Mouse (Mus musculus) neural tube, embryonic 10.5 days (tissue): ENCODE results near the gene Gsg1l.
A peak's percentile ranks its signal among the peaks of the same experiment; 100 is the strongest.

Source experiments
- DNase-seq: peaks from one replicate; pipeline ENCODE4 v3.0.0-alpha.2; 2017; ENCODE audit warnings: low spot score; ENCODE audit errors: extremely low spot score

The Gsg1l gene

GRCm38 (mm10) chr7:126031598-126032364, 50.4 kb downstream of the Gsg1l start:
- no peak for DNase-seq

- no peak for DNase-seq
These were observed 54.8 kb downstream of the Gsg1l start for GRCm38 (mm10) chr7:126027410-126027809.

GRCm38 (mm10) chr7:126026600-126026999, 55.6 kb downstream of the Gsg1l start:
- DNase-seq = no peak

GRCm38 (mm10) chr7:126019966-126020365, 62.2 kb downstream of the Gsg1l start:
- no peak for DNase-seq

- no peak for DNase-seq
These were observed 62.9 kb downstream of the Gsg1l start for GRCm38 (mm10) chr7:126019321-126019720.

- no peak for DNase-seq
These were observed 64.8 kb downstream of the Gsg1l start for GRCm38 (mm10) chr7:126017455-126017854.

- no peak for DNase-seq
These were observed 69.7 kb downstream of the Gsg1l start for GRCm38 (mm10) chr7:126012325-126013021.

- peak; percentile 49 for DNase-seq
These were observed 73.4 kb downstream of the Gsg1l start for GRCm38 (mm10) chr7:126008789-126009148.

- no peak for DNase-seq
These were observed 73.9 kb downstream of the Gsg1l start for GRCm38 (mm10) chr7:126008139-126008788.

GRCm38 (mm10) chr7:126007132-126007910, 74.9 kb downstream of the Gsg1l start:
- DNase-seq = no peak

GRCm38 (mm10) chr7:126005274-126005673, 76.9 kb downstream of the Gsg1l start:
- no peak for DNase-seq

- DNase-seq = no peak
These were observed 80.5 kb downstream of the Gsg1l start for GRCm38 (mm10) chr7:126001683-126002082.

GRCm38 (mm10) chr7:125999921-126000320, 82.3 kb downstream of the Gsg1l start:
- DNase-seq = no peak

GRCm38 (mm10) chr7:125996151-125996550, 86.1 kb downstream of the Gsg1l start:
- no peak for DNase-seq

- no peak for DNase-seq
These were observed 89.8 kb downstream of the Gsg1l start for GRCm38 (mm10) chr7:125992356-125992891.

GRCm38 (mm10) chr7:125991846-125992245, 90.4 kb downstream of the Gsg1l start:
- DNase-seq = no peak

GRCm38 (mm10) chr7:125989969-125990368, 92.2 kb downstream of the Gsg1l start:
- no peak for DNase-seq

- DNase-seq = no peak
These were observed 92.7 kb downstream of the Gsg1l start for GRCm38 (mm10) chr7:125989489-125989888.

GRCm38 (mm10) chr7:125988326-125988725, 93.9 kb downstream of the Gsg1l start:
- no peak for DNase-seq

GRCm38 (mm10) chr7:125987117-125987516, 95.1 kb downstream of the Gsg1l start:
- no peak for DNase-seq

- no peak for DNase-seq
These were observed 96.6 kb downstream of the Gsg1l start for GRCm38 (mm10) chr7:125985565-125985964.
